Mouse (Mus musculus) myocyte (in vitro differentiated cells): ENCODE measurements around the gene 2310057N15Rik. TPM values are rescaled to one million over a fixed set of nuclear protein-coding genes. Genes with fewer than 3 reads are reported as not detected.
"Not testable (repeated sequence)": the region's sequence is repeated elsewhere in the genome, so short reads cannot be mapped to it uniquely, and the experiment has no call there.

Experiments used
- H3K27me3 ChIP-seq: one replicate; pipeline ENCODE4 v1.6.1; 2011; ENCODE audit not compliant: control insufficient read depth, insufficient read depth, insufficient read length
- H3K36me3 ChIP-seq: one replicate; pipeline ENCODE4 v1.6.1; 2011; ENCODE audit not compliant: control insufficient read depth, insufficient read depth
- H3K4me2 ChIP-seq: one replicate; pipeline ENCODE4 v1.6.1; 2011; ENCODE audit warnings: low read depth, control low read depth
- H3K4me3 ChIP-seq: one replicate; pipeline ENCODE4 v1.5.1; 2011; ENCODE audit warnings: mild to moderate bottlenecking, control low read depth, moderate library complexity
- H3K79me2 ChIP-seq: one replicate; pipeline ENCODE4 v1.6.1; 2011; ENCODE audit not compliant: control insufficient read depth, insufficient read depth
- H3ac ChIP-seq: one replicate; pipeline ENCODE4 v1.6.1; 2011; ENCODE audit not compliant: control insufficient read depth, insufficient read length
- CEBPB ChIP-seq: IDR thresholded peaks from 2 replicates; pipeline ENCODE4 v1.6.1; 2011; ENCODE audit warnings: mild to moderate bottlenecking, moderate library complexity; ENCODE audit not compliant: poor library complexity, insufficient read depth, severe bottlenecking
- E2F4 ChIP-seq: IDR thresholded peaks from one replicate; pipeline ENCODE4 v1.6.1; 2011; ENCODE audit warnings: mild to moderate bottlenecking, control low read depth, moderate library complexity; ENCODE audit not compliant: insufficient read depth
- MAX ChIP-seq: IDR thresholded peaks from one replicate; pipeline ENCODE4 v1.6.1; 2011; ENCODE audit warnings: low read depth, mild to moderate bottlenecking, control low read depth
- MYOD1 ChIP-seq, 3 experiments: IDR thresholded peaks; one replicate each; pipeline ENCODE4 v1.6.1; 2011; ENCODE audit warnings: control low read depth in 2 of 3, low read depth in 2 of 3, mild to moderate bottlenecking in 2 of 3, moderate library complexity in 1 of 3; ENCODE audit not compliant: insufficient read length in 2 of 3, control insufficient read depth in 1 of 3
- MYOG ChIP-seq, 3 experiments: IDR thresholded peaks; one replicate each; pipeline ENCODE4 v1.6.1; 2011; ENCODE audit warnings: control low read depth in 2 of 3, low read depth in 2 of 3, mild to moderate bottlenecking in 2 of 3; ENCODE audit not compliant: insufficient read length in 2 of 3, control insufficient read depth in 1 of 3, insufficient read depth in 1 of 3
- POLR2A ChIP-seq: IDR thresholded peaks from one replicate; pipeline ENCODE4 v1.6.1; 2011; ENCODE audit warnings: low read depth, mild to moderate bottlenecking, control low read depth, moderate library complexity; ENCODE audit not compliant: insufficient read length
- POLR2AphosphoS2 ChIP-seq: IDR thresholded peaks from one replicate; pipeline ENCODE4 v1.6.1; 2011; ENCODE audit warnings: low read depth, control low read depth; ENCODE audit not compliant: insufficient read length
- REST ChIP-seq: IDR thresholded peaks from one replicate; pipeline ENCODE4 v1.6.1; 2011; ENCODE audit warnings: mild to moderate bottlenecking, control low read depth, moderate library complexity; ENCODE audit not compliant: insufficient read depth, insufficient read length
- SRF ChIP-seq: IDR thresholded peaks from one replicate; pipeline ENCODE4 v1.6.1; 2011; ENCODE audit warnings: low read depth; ENCODE audit not compliant: control insufficient read depth, insufficient read length
- TCF12 ChIP-seq: IDR thresholded peaks from one replicate; pipeline ENCODE4 v1.6.1; 2011; ENCODE audit warnings: mild to moderate bottlenecking, control low read depth; ENCODE audit not compliant: poor library complexity, insufficient read depth, severe bottlenecking
- TCF3 ChIP-seq: IDR thresholded peaks from one replicate; pipeline ENCODE4 v1.6.1; 2011; ENCODE audit warnings: low read depth, control low read depth; ENCODE audit not compliant: insufficient read length
- USF1 ChIP-seq: IDR thresholded peaks from one replicate; pipeline ENCODE4 v1.6.1; 2011; ENCODE audit warnings: low read depth, mild to moderate bottlenecking, control low read depth, moderate library complexity
- polyA plus RNA-seq: library from polyadenylated mRNA; unstranded; fragments of >200 nt; fragmentation: generic; extraction: Trizol; gene quantifications from one replicate; pipeline ENCODE4 v1.2.1, GENCODE M21; 2012; ENCODE audit warnings: missing spikeins

2310057N15Rik gene
- polyA plus RNA-seq, 1 experiment: not detected

GRCm38 (mm10) chr16:88777596-88777995 lies 3.6 kb upstream of the 2310057N15Rik start, which contains the start of gene Gm5965:
TSS of gene Gm5965 (plus strand) at chr16:88777896.
- Histone ChIP-seq H3K79me2 (no peaks in the 10 kb centered on the region), H3K36me3 (no peaks in the 10 kb centered on the region), H3K4me2 (no peak within 1 kb of the TSS), H3ac (no peak within 1 kb of the TSS), H3K27me3 (no peaks in the 10 kb centered on the region), H3K4me3 (no peak within 1 kb of the TSS)
- no peak for TF ChIP-seq CEBPB
- TF ChIP-seq REST: no peak
- TF ChIP-seq SRF: no peak
- no peak for TF ChIP-seq E2F4
- TF ChIP-seq MYOG (IDR thresholded peaks at IDR 0.05; ENCODE audit: control insufficient read depth in 1 of 3, insufficient read depth in 1 of 3, insufficient read length in 2 of 3, low read depth in 2 of 3): no peak
- no peak for TF ChIP-seq USF1
- no peak for TF ChIP-seq TCF12
- TF ChIP-seq MYOD1 (IDR thresholded peaks at IDR 0.05; ENCODE audit: control insufficient read depth in 1 of 3, insufficient read length in 2 of 3, low read depth in 2 of 3): no peak
- TF ChIP-seq MAX: no peak
- no peak for TF ChIP-seq POLR2A
- no peak for TF ChIP-seq TCF3
- TF ChIP-seq POLR2AphosphoS2: no peak

- H3K79me2 ChIP-seq, H3K27me3 ChIP-seq, H3ac ChIP-seq, H3K4me2 ChIP-seq, H3K4me3 ChIP-seq, H3K36me3 ChIP-seq: not testable (repeated sequence)
Observed at GRCm38 (mm10) chr16:88758547-88758946, 15.5 kb downstream of the 2310057N15Rik start, which contains the start of gene 2310034C09Rik. TSS of gene 2310034C09Rik (plus strand) at chr16:88758847.

- H3ac ChIP-seq, H3K4me3 ChIP-seq, H3K36me3 ChIP-seq, H3K4me2 ChIP-seq, H3K79me2 ChIP-seq, H3K27me3 ChIP-seq: not testable (repeated sequence)
Observed at GRCm38 (mm10) chr16:88751535-88751934, 22.5 kb downstream of the 2310057N15Rik start, which contains the start of gene Krtap13. TSS of gene Krtap13 (minus strand) at chr16:88751635.

- no peaks in the 10 kb centered on the region for H3K27me3 ChIP-seq
- H3K36me3 ChIP-seq: no peaks in the 10 kb centered on the region
- no peak for TF ChIP-seq POLR2A
- H3ac ChIP-seq: no peak overlapping the region
- no peak overlapping the region for H3K4me2 ChIP-seq
- no peak overlapping the region for H3K4me3 ChIP-seq
- no peaks in the 10 kb centered on the region for H3K79me2 ChIP-seq
Observed at GRCm38 (mm10) chr16:88747943-88748342, 26.1 kb downstream of the 2310057N15Rik start.

GRCm38 (mm10) chr16:88744750-88745340 lies 29.2 kb downstream of the 2310057N15Rik start:
- TF ChIP-seq MYOD1 (IDR thresholded peaks at IDR 0.05; ENCODE audit: control insufficient read depth in 1 of 3, insufficient read length in 2 of 3, low read depth in 2 of 3) (no peak), REST (no peak), TCF12 (no peak), SRF (no peak), POLR2A (no peak), POLR2AphosphoS2 (no peak), E2F4 (no peak), CEBPB (no peak)
- Histone ChIP-seq H3K4me2 (no peak overlapping the region), H3K27me3 (no peaks in the 10 kb centered on the region), H3K79me2 (no peaks in the 10 kb centered on the region), H3ac (no peak overlapping the region), H3K4me3 (no peak overlapping the region), H3K36me3 (no peaks in the 10 kb centered on the region)

GRCm38 (mm10) chr16:88735391-88735790 lies 38.6 kb downstream of the 2310057N15Rik start:
- Histone ChIP-seq H3K4me2 (no peak overlapping the region), H3K27me3 (no peaks in the 10 kb centered on the region), H3K79me2 (no peaks in the 10 kb centered on the region), H3ac (no peak overlapping the region), H3K36me3 (no peaks in the 10 kb centered on the region), H3K4me3 (no peak overlapping the region)
- TF ChIP-seq POLR2A (no peak), TCF12 (no peak), TCF3 (no peak), POLR2AphosphoS2 (no peak), MYOG (IDR thresholded peaks at IDR 0.05; ENCODE audit: control insufficient read depth in 1 of 3, insufficient read depth in 1 of 3, insufficient read length in 2 of 3, low read depth in 2 of 3) (peak in 1 of 3 experiments; percentile 26), E2F4 (no peak), USF1 (no peak), CEBPB (no peak), MYOD1 (IDR thresholded peaks at IDR 0.05; ENCODE audit: control insufficient read depth in 1 of 3, insufficient read length in 2 of 3, low read depth in 2 of 3) (peak in 1 of 3 experiments; percentile 30), MAX (no peak)
